ENCODE assay signal across 30 mouse cellular contexts in genomic region chr14:85940585-85940984, GRCm38 (mm10).
"Had no signal": no experiment of that assay in that cellular context is flagged by ENCODE, and none has a peak within 500 bp of the region (broad histone marks: within the 10 kb centered on the region; RNA-seq: fewer than 3 reads in every experiment).

No protein-coding gene starts in this region.

- H3K4me2 ChIP-seq: limb, embryonic 12.5 days; limb, embryonic 13.5 days; limb, embryonic 15.5 days; liver, embryonic 11.5 days; liver, embryonic 12.5 days; liver, embryonic 13.5 days; liver, embryonic 15.5 days; lung, embryonic 14.5 days; lung, embryonic 15.5 days; midbrain, embryonic 11.5 days; midbrain, embryonic 12.5 days; midbrain, embryonic 13.5 days; midbrain, embryonic 15.5 days; neural tube, embryonic 12.5 days had no signal

- H3K27ac ChIP-seq: limb, embryonic 10.5 days; limb, embryonic 12.5 days; limb, embryonic 13.5 days; limb, embryonic 15.5 days; liver, embryonic 12.5 days; liver, embryonic 13.5 days; liver, embryonic 14.5 days; liver, embryonic 15.5 days; lung, embryonic 15.5 days; macrophage; midbrain, embryonic 10.5 days; midbrain, embryonic 12.5 days; midbrain, embryonic 13.5 days; midbrain, embryonic 15.5 days; neural tube, embryonic 12.5 days had no signal

- H3K36me3 ChIP-seq: limb, embryonic 10.5 days; limb, embryonic 12.5 days; limb, embryonic 13.5 days; limb, embryonic 15.5 days; liver, embryonic 12.5 days; liver, embryonic 13.5 days; liver, embryonic 15.5 days; lung, embryonic 15.5 days; midbrain, embryonic 10.5 days; midbrain, embryonic 12.5 days; midbrain, embryonic 13.5 days; midbrain, embryonic 15.5 days; neural tube, embryonic 12.5 days had no signal

- H3K4me1 ChIP-seq: limb, embryonic 10.5 days; limb, embryonic 12.5 days; limb, embryonic 15.5 days; liver, embryonic 12.5 days; liver, embryonic 13.5 days; liver, embryonic 15.5 days; lung, embryonic 15.5 days; megakaryocyte, embryonic 14.5 days; midbrain, embryonic 10.5 days; midbrain, embryonic 12.5 days; midbrain, embryonic 13.5 days; midbrain, embryonic 15.5 days; neural tube, embryonic 12.5 days had no signal

- H3K4me3 ChIP-seq: limb, embryonic 10.5 days; limb, embryonic 12.5 days; limb, embryonic 13.5 days; limb, embryonic 15.5 days; liver, embryonic 12.5 days; liver, embryonic 13.5 days; liver, embryonic 15.5 days; lung, embryonic 15.5 days; megakaryocyte, embryonic 14.5 days; midbrain, embryonic 10.5 days; midbrain, embryonic 12.5 days; midbrain, embryonic 13.5 days; midbrain, embryonic 15.5 days; myocyte; neural tube, embryonic 12.5 days had no signal

- H3K9ac ChIP-seq: limb, embryonic 12.5 days; limb, embryonic 13.5 days; limb, embryonic 15.5 days; liver, embryonic 12.5 days; liver, embryonic 13.5 days; liver, embryonic 14.5 days; liver, embryonic 15.5 days; liver, postnatal 0 days; lung, embryonic 14.5 days; lung, embryonic 15.5 days; midbrain, embryonic 12.5 days; midbrain, embryonic 13.5 days; midbrain, embryonic 15.5 days; neural tube, embryonic 12.5 days had no signal

- DNase-seq: left cerebral cortex, postnatal 4 days; liver; liver, embryonic 13.5 days; liver, postnatal 0 days; lung, adult 18-20 months; lung, adult 2 months; lung, embryonic 14.5 days; lung, postnatal 10 days; lung, postnatal 14 days; lung, postnatal 36 days; lung, postnatal 4 days; midbrain, embryonic 14.5 days had no signal

- H3K27me3 ChIP-seq: limb, embryonic 12.5 days; limb, embryonic 13.5 days; limb, embryonic 15.5 days; liver, embryonic 12.5 days; liver, embryonic 13.5 days; liver, embryonic 15.5 days; lung, embryonic 15.5 days; megakaryocyte, embryonic 14.5 days; midbrain, embryonic 12.5 days; midbrain, embryonic 13.5 days; midbrain, embryonic 15.5 days; neural tube, embryonic 12.5 days had no signal

- H3K9me3 ChIP-seq: limb, embryonic 10.5 days; limb, embryonic 12.5 days; limb, embryonic 13.5 days; limb, embryonic 15.5 days; liver, embryonic 12.5 days; liver, embryonic 13.5 days; liver, embryonic 15.5 days; lung, embryonic 15.5 days; megakaryocyte, embryonic 14.5 days; midbrain, embryonic 10.5 days; midbrain, embryonic 12.5 days; midbrain, embryonic 13.5 days; midbrain, embryonic 15.5 days; neural tube, embryonic 12.5 days had no signal
